Mouse (Mus musculus): ENCODE results near the gene Abcd1.

Gene Abcd1

GRCm38 (mm10) chrX:73744774-73745481 lies 28.5 kb downstream of the Abcd1 start:
- DNase-seq, result no peak

GRCm38 (mm10) chrX:73748977-73749376 lies 32.6 kb downstream of the Abcd1 start:
- no peak for DNase-seq

- DNase-seq, result no peak
These were observed 40.1 kb downstream of the Abcd1 start, which contains the start of gene Plxnb3 for GRCm38 (mm10) chrX:73756334-73757140. TSS of gene Plxnb3 (plus strand) at chrX:73757090.

GRCm38 (mm10) chrX:73758611-73759290 lies 42.4 kb downstream of the Abcd1 start:
- DNase-seq, result no peak

GRCm38 (mm10) chrX:73765311-73765710 lies 48.9 kb downstream of the Abcd1 start:
- DNase-seq, result no peak

- DNase-seq, result peak; percentile 9
These were observed 50.9 kb downstream of the Abcd1 start for GRCm38 (mm10) chrX:73767267-73767666.

GRCm38 (mm10) chrX:73774168-73774760 lies 57.9 kb downstream of the Abcd1 start, which contains the start of gene Srpk3:
TSS of gene Srpk3 (plus strand) at chrX:73774405.
- no peak for DNase-seq

- peak; percentile 12 for DNase-seq
These were observed 58.5 kb downstream of the Abcd1 start for GRCm38 (mm10) chrX:73774802-73775483.

GRCm38 (mm10) chrX:73782227-73782626 lies 65.8 kb downstream of the Abcd1 start:
- DNase-seq, result no peak

GRCm38 (mm10) chrX:73785666-73786065 lies 69.3 kb downstream of the Abcd1 start:
- DNase-seq, result no peak

GRCm38 (mm10) chrX:73786364-73787224 lies 70.2 kb downstream of the Abcd1 start, which contains the start of the genes Idh3g and Ssr4:
TSS of gene Idh3g (minus strand) at chrX:73786897.
TSS of gene Ssr4 (plus strand) at chrX:73787028.
- peak; percentile 94 for DNase-seq

- no peak for DNase-seq
These were observed 70.8 kb downstream of the Abcd1 start for GRCm38 (mm10) chrX:73787225-73787558.

Data from embryo, embryonic 11 days (tissue).